Mouse (Mus musculus): ENCODE results near the gene Fam219a.

The Fam219a gene

GRCm38 (mm10) chr4:41553116-41553515 lies 16.2 kb downstream of the Fam219a start:
- DNase-seq (ENCODE audit: low spot score), result no peak

- peak; percentile 74 for DNase-seq (ENCODE audit: low spot score)
Observed at GRCm38 (mm10) chr4:41552529-41552928, 16.8 kb downstream of the Fam219a start.

GRCm38 (mm10) chr4:41547086-41547485 lies 22.3 kb downstream of the Fam219a start:
- DNase-seq (ENCODE audit: low spot score), result no peak

- DNase-seq (ENCODE audit: low spot score), result peak; percentile 14
Observed at GRCm38 (mm10) chr4:41545985-41546384, 23.4 kb downstream of the Fam219a start.

- no peak for DNase-seq (ENCODE audit: low spot score)
Observed at GRCm38 (mm10) chr4:41542136-41542535, 27.2 kb downstream of the Fam219a start.

GRCm38 (mm10) chr4:41534866-41535265 lies 34.5 kb downstream of the Fam219a start:
- DNase-seq (ENCODE audit: low spot score), result peak; percentile 9

- DNase-seq (ENCODE audit: low spot score), result no peak
Observed at GRCm38 (mm10) chr4:41532420-41532819, 36.9 kb downstream of the Fam219a start.

- DNase-seq (ENCODE audit: low spot score), result no peak
Observed at GRCm38 (mm10) chr4:41527996-41528395, 41.3 kb downstream of the Fam219a start.

GRCm38 (mm10) chr4:41527076-41527475 lies 42.3 kb downstream of the Fam219a start:
- no peak for DNase-seq (ENCODE audit: low spot score)

GRCm38 (mm10) chr4:41526553-41526952 lies 42.8 kb downstream of the Fam219a start:
- no peak for DNase-seq (ENCODE audit: low spot score)

GRCm38 (mm10) chr4:41524829-41525228 lies 44.5 kb downstream of the Fam219a start:
- no peak for DNase-seq (ENCODE audit: low spot score)

GRCm38 (mm10) chr4:41523839-41524238 lies 45.5 kb downstream of the Fam219a start:
- DNase-seq (ENCODE audit: low spot score), result no peak

- DNase-seq (ENCODE audit: low spot score), result peak; percentile 42
Observed at GRCm38 (mm10) chr4:41522788-41523187, 46.5 kb downstream of the Fam219a start.

- DNase-seq (ENCODE audit: low spot score), result peak; percentile 19
Observed at GRCm38 (mm10) chr4:41522136-41522535, 47.2 kb downstream of the Fam219a start.

- no peak for DNase-seq (ENCODE audit: low spot score)
Observed at GRCm38 (mm10) chr4:41520641-41521040, 48.7 kb downstream of the Fam219a start.

GRCm38 (mm10) chr4:41519195-41519594 lies 50.1 kb downstream of the Fam219a start:
- DNase-seq (ENCODE audit: low spot score), result no peak

- DNase-seq (ENCODE audit: low spot score), result no peak
Observed at GRCm38 (mm10) chr4:41518349-41518748, 51.0 kb downstream of the Fam219a start.

- no peak for DNase-seq (ENCODE audit: low spot score)
Observed at GRCm38 (mm10) chr4:41517233-41517632, 52.1 kb downstream of the Fam219a start, which contains the start of gene 1110017D15Rik. Gene 1110017D15Rik (minus strand): TSS chr4:41517333.

GRCm38 (mm10) chr4:41513714-41514113 lies 55.6 kb downstream of the Fam219a start:
- no peak for DNase-seq (ENCODE audit: low spot score)

GRCm38 (mm10) chr4:41513309-41513708 lies 56.0 kb downstream of the Fam219a start:
- no peak for DNase-seq (ENCODE audit: low spot score)

- DNase-seq (ENCODE audit: low spot score), result no peak
Observed at GRCm38 (mm10) chr4:41507998-41508397, 61.3 kb downstream of the Fam219a start.

GRCm38 (mm10) chr4:41507326-41507924 lies 61.9 kb downstream of the Fam219a start:
- DNase-seq (ENCODE audit: low spot score), result no peak

- DNase-seq (ENCODE audit: low spot score), result peak; percentile 88
Observed at GRCm38 (mm10) chr4:41506906-41507305, 62.4 kb downstream of the Fam219a start.

- DNase-seq (ENCODE audit: low spot score), result peak; percentile 73
Observed at GRCm38 (mm10) chr4:41506156-41506555, 63.2 kb downstream of the Fam219a start.

Data from lung, postnatal 25 days (tissue).